Mouse (Mus musculus) spleen, postnatal 36 days (tissue): ENCODE data around the gene Gm11037.
A peak's percentile ranks its signal among the peaks of the same experiment; 100 is the strongest.
"Not testable (repeated sequence)": the region's sequence is repeated elsewhere in the genome, so short reads cannot be mapped to it uniquely, and the experiment has no call there.

Source experiments
- DNase-seq, 2 experiments: peaks; one replicate each; pipeline ENCODE4 v3.0.0; 2022; ENCODE audit warnings: low spot score in 2 of 2, mixed read lengths in 1 of 2

The Gm11037 gene

GRCm38 (mm10) chr2:131132930-131133547 lies at the start of gene Gm11037:
TSS of gene Gm11037 (plus strand) at chr2:131133497.
- DNase-seq, result no peak

DNA sequence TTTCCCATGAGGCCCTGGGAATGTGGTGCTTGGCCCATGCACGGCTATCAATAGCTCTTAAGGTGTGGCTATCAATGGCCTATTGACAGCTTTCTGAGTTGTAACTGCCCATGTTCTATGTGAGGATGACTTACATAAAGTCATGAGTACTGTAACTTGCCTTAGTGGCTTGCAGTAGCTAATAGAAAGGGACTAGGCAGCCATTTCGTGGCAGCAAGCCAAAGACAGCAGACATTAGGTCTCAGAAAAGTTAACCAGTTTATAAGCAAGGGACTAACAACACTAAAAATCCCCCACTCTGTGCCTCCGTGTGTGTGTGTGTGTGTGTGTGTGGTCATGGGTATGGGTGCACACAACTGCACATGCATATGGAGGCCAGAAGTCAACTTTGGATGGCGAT lies 49.1 kb upstream of the Gm11037 start:
- DNase-seq, result no peak

GRCm38 (mm10) chr2:131086667-131087390 lies 46.5 kb upstream of the Gm11037 start, which contains the start of gene Siglec1:
TSS of gene Siglec1 (minus strand) at chr2:131086765.
- DNase-seq, result no peak

DNA sequence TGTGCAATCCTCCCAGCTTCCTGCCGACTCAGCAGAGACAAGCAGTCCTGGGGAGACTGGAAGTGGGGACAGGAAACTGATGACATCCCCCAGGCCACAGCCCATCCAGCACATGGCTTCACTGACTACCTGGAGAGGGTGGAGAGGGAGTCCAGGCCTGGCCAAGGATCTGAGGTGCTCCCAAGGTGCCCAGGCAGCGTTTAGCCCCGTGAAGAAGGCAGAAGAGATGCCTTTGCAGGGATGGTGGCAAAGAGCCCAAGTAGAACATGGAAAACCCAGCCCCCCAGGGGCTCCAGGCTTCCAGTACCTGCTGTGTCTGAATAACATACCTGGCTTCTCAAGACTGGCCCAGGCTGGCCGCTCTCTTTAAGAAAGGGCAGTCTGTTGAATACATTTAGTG lies 44.7 kb upstream of the Gm11037 start:
- no peak for DNase-seq

- peak in 1 of 2 experiments; percentile 13 for DNase-seq
Observed at GRCm38 (mm10) chr2:131089634-131090033, 43.7 kb upstream of the Gm11037 start.

DNA sequence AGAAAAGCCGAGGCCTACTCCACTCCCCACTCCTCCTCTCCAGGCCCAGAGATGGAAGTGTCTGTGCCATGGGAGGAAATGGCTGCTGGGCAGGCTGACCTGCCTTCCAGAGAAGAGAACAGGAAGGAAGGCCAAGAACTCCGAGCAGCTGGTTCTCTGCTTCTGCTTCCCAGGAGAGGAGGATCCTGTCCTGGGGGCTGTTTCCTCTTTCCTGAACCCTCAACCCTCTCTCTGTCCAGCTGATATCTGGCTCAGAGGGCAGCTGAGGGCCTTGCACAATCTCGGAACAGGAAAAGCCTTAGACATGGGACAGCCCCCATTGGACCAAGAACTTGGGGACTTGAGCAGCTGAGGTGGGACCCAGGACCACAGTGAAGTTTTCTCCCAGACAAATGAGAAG lies 42.4 kb upstream of the Gm11037 start:
- peak in 1 of 2 experiments; percentile 20 for DNase-seq

- no peak for DNase-seq
Observed at GRCm38 (mm10) chr2:131093577-131093976, 39.7 kb upstream of the Gm11037 start.

- peak; percentile 59 to 67 for DNase-seq
Observed at GRCm38 (mm10) chr2:131094823-131095222, 38.5 kb upstream of the Gm11037 start.

- DNase-seq, result peak; percentile 16 to 35
Observed at GRCm38 (mm10) chr2:131096101-131096795, 37.0 kb upstream of the Gm11037 start.

DNA sequence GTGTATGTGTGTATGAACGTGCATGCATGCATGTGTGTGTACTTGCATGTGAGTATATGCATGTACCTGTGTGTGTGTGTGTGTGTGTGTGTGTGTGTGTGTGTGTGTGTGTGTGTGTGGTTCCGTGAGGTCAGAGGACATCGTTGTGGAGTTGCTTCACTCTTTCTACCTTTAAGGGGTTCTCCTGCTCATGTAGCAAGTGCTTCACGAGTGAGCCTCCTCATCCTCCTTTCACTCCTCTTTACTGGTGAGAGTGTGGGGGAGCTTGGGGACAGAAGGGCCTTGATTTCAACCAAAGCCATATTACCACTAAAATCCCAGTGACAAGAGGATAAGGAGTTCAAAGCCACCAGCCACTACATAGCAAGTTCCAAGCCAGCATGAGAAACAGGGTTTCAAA lies 36.2 kb upstream of the Gm11037 start:
- no peak for DNase-seq

DNA sequence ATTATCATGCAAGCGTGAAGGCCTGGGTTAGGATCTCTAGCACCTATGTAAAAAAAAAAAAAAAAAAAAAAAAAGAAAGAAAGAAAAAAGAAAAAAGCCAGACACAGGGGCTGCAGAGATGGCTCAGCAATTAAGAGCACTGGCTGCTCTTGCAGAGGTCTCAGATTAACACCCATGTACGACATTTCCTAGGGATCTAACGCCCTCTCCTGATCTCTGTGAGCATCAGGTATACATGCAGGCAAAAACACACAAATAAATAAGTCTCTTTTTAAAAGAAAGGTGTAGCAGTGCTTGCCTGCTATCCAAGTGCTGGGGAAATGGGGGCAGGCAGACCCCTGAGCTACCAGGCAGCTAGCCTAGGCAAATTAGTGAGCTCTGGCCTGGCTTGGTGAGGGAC lies 31.8 kb upstream of the Gm11037 start:
- DNase-seq, result no peak

GRCm38 (mm10) chr2:131104021-131104420 lies 29.3 kb upstream of the Gm11037 start:
- DNase-seq, result no peak

DNA sequence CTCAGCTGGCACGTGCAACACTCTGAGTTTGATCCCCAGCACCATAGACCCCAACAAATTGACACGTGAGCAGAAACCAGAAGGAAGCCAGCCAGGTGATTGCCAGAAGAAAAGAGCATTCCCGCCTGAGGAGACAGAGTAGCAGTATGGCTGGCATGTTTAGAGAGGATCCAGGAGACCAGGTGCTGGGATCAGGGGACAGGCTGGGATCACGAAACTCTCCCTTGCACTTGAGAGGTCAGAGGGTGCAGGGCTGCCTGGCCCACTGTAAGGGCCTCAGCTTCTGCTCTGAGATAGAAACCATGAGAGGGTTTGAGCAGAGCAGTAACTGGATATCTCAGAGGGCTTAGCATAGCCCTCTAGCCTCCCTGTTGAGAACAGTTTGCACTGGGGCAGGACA lies 28.2 kb upstream of the Gm11037 start:
- DNase-seq, result not testable (repeated sequence)

- no peak for DNase-seq
Observed at GRCm38 (mm10) chr2:131105989-131106388, 27.3 kb upstream of the Gm11037 start.

DNA sequence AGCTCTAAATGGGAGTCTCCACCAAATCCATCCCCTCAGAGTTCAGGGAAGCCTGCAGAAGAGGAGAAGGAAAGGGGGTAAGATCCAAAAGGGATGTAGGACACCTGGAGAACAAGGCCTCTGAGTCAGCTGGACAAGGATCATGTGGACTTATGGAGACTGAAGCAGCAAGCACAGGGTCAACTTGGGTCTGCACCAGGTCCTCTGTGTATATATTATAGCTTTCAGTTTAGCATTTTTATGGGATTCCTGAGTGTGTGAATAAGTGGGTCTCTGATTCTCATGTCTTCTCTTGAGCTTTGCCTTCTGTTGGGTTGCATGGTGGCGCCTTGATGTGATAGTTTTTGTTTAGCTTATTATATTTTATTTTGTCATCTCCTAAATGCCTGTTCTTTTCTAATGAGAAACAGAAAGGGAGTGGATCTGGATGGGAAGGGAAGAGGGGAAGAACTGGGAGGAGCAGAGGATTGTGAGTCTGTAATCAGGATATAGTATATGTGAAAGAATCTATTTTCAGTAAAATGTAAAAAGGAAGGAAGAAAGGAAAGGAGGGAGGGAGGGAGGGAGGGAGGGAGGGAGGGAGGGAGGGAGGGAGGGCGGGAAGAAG lies 14.2 kb upstream of the Gm11037 start:
- no peak for DNase-seq

DNA sequence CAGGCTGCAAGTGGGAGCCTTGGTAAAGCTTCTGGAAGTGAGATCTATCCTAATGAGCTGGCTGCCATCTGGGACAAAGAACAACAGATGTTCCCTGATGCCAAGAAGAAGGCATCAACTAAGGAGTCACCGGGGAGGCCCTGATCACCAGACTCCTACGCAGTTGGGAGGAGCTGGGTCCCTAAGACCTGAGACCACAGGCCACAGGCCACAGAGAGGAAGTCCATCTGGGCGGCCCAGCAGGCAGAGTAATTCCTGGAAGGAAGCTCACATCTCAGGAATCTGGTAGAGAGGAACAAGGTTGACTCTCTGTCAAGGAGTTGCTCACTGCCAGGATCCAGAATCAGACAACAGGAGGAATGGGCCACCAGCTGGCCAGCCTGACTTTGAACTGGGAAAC lies 9.1 kb upstream of the Gm11037 start:
- DNase-seq, result no peak

DNA sequence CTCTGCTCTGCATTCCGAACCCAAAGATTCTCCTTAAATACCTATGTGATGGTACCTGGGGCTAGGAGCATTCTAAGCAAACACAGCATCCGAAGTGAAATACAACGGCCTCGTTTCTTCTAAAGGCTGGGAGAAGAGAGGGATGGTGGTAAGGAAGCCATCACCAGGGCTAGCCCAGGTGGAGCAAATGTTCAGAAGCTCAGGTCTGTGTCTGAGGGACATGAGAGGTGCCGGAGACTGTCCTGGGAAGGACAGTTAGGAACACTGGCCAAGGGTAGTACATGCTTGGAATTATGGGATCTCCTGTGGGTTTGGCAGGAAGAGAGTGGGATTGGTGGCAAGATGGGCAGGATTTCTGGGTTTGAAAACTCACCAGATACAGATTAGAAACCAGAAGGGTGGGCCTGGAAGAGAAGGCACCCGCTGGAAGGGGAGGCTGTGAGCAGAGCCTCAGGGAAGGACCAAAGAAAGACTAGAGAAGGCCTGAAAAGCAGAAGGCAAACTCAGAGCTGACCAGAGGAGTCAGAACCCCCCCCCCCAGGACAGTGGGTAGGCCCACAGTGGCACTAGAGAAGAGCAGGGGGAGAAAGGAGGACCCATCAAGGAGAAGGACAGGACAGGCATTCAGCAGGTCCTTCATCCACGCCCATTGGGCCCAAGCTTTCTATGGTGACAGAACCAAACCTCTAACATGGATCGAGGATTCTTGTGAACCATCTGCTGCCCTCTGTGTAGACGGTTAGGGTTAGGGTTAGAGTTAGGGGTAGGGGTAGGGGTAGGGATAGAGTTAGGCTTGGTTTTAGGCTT lies 7.9 kb upstream of the Gm11037 start:
- no peak for DNase-seq

DNA sequence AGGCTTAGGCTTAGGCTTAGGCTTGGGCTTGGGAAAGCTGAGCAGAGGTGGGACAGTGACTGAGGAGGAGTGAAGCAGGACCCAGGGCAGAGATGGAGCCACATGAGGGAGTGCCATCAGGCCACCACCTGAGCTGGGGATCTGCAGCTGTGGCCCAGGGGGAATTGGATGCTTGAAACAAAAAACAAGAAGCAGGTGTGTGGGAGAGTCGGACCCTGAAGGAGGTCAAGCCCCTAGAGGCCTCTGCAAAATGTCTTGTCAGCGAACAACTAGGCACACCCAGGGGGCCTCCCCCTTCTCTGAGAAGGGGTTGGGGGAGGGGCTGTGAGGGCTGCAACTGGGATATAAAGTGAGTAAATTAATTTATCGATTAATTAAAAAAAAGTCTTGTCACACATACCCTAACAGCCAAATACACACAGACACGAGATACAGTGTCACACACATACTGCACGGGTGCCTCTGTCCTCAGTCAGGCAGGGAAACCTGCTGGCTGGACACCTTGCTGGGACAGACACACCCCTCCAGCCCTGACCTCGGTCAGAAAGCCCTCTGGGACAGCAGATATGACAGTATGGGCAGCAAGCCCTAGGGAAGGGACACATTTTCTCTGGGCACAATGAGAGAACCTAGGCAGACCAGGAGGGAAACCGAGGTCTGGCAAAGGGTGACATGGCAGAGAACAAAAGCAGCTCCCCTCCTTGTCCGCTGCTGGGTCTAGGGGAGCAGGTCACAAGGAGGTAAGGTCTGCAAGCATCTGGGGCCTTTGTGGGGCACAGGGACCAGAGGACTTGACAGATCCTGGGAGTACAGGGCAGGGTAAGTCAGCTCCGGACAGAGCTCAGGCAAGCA lies 7.1 kb upstream of the Gm11037 start:
- no peak for DNase-seq

DNA sequence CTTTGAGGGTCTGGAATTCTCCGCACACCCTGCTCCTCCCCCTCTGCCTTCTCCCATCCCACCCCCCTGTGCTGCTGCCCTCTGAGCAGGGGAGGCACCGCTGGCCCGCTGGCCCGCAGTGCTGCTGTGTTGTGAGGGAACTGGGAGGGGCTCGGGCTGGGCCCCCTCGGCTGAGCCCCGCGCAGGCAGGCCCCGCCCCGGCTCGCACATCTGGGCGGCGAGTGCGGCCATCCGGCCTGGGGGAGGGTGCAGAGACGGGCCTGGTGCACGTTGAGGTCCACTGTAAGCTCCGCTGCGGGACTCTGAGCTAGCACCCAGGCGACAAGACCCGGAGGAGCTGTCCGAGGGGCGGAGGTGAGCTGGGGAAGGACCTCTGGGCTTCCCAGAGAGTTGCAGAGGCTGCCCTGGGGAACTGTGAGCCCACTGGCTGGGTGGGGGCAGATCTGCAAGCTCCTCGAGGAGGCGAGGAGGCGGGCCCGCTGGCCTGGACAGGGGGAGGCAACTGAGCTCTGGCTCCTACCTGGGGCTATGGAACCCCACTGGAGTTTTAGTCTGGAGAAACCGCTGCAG lies 6.1 kb upstream of the Gm11037 start, which contains the start of gene Hspa12b:
Gene Hspa12b, plus strand, starts transcription at position 120 of the 570 bp plus-strand sequence.
- no peak for DNase-seq

- no peak for DNase-seq
Observed at GRCm38 (mm10) chr2:131128211-131128610, 5.1 kb upstream of the Gm11037 start.
